Mouse (Mus musculus) right cerebral cortex, postnatal 10 days (tissue): ENCODE data around the gene Scd4.

Experiments used
- DNase-seq, 2 experiments: peaks; one replicate each; pipeline ENCODE4 v3.0.0; 2021; ENCODE audit warnings: low spot score in 2 of 2

Scd4 gene

GRCm38 (mm10) chr19:44332833-44333623 is at the start of gene Scd4:
Gene Scd4, plus strand, starts transcription at chr19:44333092.
- DNase-seq, result peak; percentile 72

GRCm38 (mm10) chr19:44283157-44284024 is 49.5 kb upstream of the Scd4 start:
- DNase-seq, result no peak

DNA sequence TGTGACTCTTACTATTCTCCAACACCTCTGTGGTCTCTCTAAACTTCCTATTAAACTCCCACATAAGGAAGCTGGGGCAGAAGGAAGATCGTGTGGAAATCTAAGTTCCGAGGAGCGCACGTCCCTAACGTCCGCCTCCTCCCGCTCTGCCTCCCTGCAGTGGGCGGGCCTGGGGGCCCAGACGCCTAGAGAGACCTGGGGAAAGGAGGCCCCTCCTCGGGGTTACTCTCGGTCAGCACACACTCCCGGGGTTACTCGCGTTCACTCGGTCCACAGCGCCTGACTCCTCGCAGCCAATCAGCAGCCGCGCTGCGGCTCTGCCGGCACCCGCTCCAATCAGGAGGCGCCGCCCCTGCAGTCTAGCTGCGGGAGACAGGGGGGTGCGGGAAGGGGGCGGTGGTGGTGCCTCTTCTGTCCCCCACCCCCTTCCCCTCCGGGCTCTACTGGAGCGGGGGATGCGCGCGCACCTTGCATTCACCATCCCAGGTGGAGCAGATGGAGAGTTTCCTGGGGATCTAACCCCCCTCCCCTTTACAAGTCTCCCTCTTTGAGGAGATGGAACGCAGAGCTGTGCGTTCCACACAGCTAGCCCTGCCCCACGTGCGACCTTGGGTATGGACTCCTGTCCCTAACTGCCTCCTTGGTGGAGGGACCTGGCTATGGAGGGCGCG is 48.7 kb upstream of the Scd4 start:
- peak; percentile 96 to 98 for DNase-seq

DNA sequence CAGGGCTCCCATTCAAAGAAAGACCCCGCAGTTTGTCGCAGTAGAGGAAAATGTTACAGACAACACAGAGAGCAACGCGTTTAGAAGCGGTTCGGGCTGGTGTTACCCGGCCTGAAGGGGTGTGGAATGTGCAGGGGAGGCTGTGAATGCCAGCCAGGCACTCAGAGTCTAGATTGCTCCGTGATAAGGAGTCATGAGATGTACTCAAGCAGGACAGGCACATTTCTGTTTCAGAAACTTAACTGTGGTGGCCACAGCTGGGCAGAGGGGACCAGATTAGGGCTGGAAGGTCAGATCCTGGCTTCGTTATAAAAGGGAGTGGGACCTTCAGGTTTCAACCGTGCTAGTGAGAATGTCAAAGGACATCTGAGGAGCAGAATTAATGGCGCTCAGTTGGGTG is 48.2 kb upstream of the Scd4 start:
- no peak for DNase-seq

DNA sequence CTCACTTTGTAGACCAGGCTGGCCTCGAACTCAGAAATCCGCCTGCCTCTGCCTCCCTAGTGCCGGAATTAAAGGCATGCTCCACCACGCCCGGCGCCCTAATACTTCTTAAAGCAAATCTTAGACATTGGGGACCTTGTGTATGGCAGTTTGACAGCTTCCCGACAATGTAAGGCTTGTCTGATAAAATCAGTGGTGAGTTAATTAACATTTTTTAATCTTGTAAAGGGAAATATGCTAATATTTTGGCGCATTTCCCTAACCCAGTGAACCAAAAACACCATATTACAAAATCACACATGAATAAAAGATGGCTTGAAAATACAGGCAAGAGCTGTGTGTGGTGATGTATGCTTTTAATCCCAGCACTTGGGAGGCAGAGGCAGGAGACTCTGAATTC is 47.3 kb upstream of the Scd4 start:
- DNase-seq, result no peak

GRCm38 (mm10) chr19:44286109-44286508 is 46.8 kb upstream of the Scd4 start:
- DNase-seq, result no peak

DNA sequence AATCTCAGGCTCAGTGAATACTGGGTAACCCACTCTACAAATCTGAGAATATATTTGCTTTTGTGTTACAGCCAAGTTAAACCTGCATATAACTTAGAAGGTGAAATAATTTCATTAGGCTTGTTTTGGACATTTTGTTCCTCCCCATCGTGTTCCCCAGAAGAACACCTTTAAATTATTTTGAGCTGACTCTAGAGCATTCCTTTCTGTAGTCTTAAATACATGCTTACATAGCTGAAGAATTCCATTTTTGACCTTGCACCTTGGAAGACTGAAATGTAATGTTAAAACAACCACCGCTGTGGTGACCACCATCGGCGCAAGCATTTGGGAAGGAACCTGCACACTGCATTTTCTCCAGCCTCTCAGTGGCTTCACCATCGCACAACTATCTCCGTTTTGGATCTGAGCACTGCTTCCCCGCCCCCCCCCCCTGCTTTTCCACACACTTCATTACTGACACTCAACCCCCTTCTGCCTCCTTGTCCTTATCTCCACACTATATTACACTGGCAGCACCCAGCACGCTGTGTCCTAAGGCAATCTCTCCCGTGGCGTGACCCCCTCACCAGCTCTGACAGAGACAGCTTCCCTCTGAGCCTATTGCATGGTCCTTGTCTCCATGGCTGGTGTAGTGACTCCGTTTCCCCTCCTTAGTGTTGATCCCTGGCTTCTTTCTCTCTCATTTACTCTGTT is 45.3 kb upstream of the Scd4 start:
- DNase-seq, result no peak

GRCm38 (mm10) chr19:44292083-44292482 is 40.8 kb upstream of the Scd4 start:
- DNase-seq, result no peak

- DNase-seq, result no peak
Observed at GRCm38 (mm10) chr19:44292483-44292882, 40.4 kb upstream of the Scd4 start.

DNA sequence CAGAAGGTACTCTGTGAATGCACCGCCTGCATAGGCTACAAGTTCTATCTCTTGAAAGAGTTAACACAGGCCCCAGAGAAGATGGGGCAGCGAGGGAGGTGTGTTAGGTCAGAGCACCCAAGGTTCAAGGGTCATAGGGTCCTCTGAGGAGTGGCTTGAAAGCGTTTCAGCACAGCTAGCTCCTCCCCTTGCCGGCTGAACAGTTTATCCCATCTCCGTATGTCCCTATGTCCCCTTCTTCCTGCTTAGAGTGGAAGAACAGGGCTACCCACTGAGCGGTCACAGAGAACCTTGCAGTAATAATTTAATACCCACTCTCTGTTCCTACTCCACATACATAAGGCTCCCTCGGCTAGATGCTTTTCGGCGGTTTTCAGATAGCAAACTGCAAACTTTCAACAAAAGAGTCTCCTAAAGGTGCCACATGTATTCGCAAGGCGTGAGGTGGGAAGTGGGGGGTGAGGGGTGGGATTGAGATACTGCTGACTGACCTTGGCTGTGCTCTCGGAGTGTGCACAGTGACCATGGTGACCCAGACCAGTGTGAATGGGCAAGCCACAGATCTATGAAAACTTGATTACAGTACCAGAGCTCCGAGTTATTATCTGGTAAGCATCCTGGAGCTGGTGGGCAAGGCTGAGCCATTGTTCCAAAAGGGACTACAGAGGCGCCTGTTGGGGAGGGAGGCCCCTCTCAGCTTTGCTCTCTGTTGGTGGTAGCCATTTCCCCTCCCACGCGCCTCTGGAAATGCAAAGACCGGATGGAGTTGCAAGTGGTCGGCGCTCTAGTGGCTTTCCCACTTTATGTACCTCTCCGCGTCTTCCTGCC is 39.7 kb upstream of the Scd4 start, which contains the start of gene Scd2:
Gene Scd2, plus strand, starts transcription at position 734 of the 828 bp plus-strand sequence.
- no peak for DNase-seq

- peak; percentile 96 to 98 for DNase-seq
Observed at GRCm38 (mm10) chr19:44293769-44294551, 38.9 kb upstream of the Scd4 start.

DNA sequence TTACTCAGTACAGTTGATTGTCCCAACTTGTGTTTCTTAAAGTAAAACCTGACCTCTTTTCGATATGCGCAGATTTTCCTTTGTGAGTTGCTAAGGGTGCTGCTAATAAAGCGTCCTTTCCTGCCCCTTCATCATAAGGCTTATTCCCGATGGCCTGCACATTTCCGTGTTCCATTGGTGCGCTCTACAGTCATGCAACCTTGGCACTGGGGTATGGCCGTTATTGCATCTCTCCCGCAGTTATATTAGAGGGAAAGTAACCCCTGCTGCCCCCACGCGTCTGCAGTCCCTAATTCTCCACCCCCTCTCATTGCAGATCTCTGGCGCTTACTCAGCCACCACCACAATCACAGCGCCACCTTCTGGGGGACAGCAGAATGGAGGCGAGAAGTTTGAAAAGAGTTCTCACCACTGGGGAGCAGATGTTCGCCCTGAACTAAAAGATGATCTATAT is 38.3 kb upstream of the Scd4 start:
- peak; percentile 91 to 93 for DNase-seq

DNA sequence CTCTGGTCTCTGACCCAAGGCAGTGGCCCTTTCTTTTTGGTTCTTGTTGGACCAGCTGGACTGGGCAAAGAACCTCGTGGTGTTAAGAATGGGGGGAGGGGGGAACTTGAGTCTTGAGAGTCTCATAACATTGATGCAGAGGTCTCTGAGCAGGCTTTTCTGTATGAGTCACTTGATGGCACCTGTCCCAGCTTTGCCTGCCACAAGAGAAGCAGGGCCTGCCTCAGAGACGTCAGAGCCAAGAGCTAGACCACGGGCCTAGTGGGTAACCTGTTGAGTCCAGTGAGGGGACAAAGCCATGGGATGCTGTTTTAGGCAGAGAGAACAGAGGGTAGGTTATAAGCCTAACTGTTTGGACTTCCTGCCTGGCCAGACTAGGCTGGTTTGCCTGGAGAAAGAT is 37.6 kb upstream of the Scd4 start:
- peak in 1 of 2 experiments; percentile 81 for DNase-seq

DNA sequence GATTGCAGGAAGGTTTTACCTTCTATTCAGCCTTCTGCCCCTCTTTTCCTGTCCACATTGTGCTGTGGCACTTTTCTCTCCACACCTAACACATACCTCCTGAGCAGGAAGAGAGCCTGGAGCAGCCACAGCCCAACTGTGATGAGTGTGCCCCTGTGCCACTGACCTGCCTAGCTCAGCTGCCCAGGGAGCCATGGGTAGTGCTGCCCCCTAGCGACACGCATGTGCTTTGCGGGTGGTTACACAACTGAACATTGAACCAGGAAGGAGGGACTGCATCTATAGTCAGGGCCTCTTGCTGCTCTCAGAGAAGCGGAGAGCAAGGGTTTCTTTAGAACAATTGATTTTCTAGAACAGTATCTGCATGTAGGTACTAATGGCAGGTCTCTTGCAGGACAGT is 37.2 kb upstream of the Scd4 start:
- DNase-seq, result peak; percentile 87 to 90

- no peak for DNase-seq
Observed at GRCm38 (mm10) chr19:44296186-44296585, 36.7 kb upstream of the Scd4 start.

- no peak for DNase-seq
Observed at GRCm38 (mm10) chr19:44297068-44297760, 35.7 kb upstream of the Scd4 start.

DNA sequence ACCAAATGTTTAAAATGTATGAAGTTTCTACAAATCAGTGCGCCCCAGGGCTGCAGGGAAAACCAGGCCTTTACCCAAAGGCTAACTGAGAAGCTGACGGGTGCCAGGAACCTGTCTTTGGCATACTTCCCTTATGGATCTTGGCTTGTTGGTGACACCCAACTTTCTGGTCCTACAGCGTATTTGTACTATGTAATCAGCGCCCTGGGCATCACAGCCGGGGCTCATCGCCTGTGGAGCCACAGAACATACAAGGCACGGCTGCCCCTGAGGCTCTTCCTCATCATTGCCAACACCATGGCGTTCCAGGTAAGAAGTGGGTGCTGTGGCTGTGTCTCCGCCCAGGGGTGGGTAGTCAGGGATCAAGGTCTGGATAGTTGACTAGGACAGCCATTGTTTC is 35.0 kb upstream of the Scd4 start:
- DNase-seq, result no peak

GRCm38 (mm10) chr19:44299078-44299477 is 33.8 kb upstream of the Scd4 start:
- no peak for DNase-seq

DNA sequence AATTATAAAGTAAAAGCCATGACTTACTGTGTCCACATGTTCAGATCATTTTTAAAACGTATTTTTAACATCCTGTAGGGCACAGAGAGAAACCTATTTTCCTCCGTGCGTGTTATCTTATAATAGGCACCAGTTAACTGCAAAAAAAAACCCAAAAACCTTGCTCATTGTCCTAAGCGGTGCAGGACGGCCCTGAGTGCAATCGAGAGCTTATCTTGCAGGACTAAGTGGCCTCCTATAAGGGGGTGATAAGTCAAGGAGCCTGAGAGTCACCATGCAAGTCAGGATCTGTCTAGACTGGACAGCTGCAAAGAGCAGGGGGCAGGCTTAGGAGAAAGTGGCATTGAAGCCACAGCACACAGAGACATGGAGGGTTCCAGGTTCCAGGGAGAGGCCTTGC is 33.0 kb upstream of the Scd4 start:
- DNase-seq, result no peak
